Mouse (Mus musculus) adrenal gland, postnatal 36 days (tissue): ENCODE measurements around the gene B4galnt2. TPM values are rescaled to one million over a fixed set of nuclear protein-coding genes. Genes with fewer than 3 reads are reported as not detected.
A peak's percentile ranks its signal among the peaks of the same experiment; 100 is the strongest.
"Not testable (repeated sequence)": the region's sequence is repeated elsewhere in the genome, so short reads cannot be mapped to it uniquely, and the experiment has no call there.

Source experiments
- DNase-seq, 2 experiments: peaks; one replicate each; pipeline ENCODE4 v3.0.0; 2021; ENCODE audit warnings: mixed read lengths in 1 of 2
- total RNA-seq, 2 experiments: library from RNA; stranded (reverse); gene quantifications; 2 replicates each; pipeline ENCODE4 v1.2.3; 2021

B4galnt2 gene
- total RNA-seq, 2 experiments from 2014 or later = not detected

DNA sequence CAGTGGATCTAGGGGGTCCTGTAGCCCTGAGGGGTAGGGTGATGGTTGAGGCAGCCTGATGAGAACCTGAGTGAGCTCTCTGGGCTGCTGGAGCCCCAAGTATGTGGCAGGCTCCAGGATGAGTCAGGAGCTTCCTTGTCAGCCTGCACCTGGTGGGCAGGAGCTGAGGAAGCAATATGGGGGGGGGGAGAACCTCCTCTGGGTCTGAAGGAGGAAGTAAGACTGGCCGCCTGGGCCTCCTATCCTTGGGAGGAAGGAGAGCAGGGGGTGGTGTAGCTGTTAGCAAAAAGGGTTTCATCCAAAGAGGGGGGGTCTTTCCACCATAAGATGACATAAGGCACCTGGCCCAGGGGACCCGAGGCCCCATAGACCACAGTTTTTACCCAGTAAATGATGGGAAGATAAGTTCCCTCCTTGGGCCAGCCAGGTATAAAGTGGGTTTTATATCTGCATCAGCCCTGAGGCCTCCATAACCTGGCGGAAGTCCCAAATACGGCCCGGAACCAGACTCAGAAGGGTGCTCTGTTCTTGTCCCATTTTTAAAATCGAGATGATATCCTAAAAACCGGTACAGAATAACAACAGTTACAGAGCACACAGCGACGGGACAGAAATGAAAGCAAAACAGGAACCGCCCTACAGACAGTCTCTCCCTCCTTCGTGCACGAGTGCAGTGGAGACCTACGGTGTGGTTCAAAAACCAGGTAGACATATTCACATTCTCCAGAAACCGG is 18.1 kb downstream of the B4galnt2 start:
- DNase-seq = no peak

DNA sequence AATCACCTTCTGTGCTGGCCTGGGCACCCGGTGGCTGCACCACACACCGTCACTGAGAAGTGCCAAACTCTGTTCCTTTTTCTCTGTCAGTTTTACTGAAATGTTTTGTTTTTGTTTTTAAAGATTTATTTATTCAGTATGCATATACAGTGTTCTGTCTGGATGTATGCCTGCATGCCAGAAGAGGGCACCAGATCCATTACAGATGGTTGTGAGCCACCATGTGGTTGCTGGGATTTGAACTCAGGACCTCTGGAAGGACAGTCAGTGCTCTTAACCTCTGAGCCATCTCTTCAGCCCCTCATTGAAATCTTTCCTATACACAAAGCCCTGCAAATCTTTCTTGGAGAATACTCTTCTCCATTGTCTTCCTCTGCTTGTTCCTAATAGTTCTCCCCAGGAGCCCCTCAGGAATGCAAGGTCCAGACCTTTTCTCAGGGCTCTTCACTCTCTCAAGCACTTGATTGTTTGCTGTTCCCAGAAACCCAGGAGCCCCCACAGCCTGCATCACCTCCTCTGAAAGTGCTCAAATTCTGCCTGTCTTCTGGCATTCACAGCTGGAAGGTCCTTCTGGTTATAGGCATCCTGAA is 24.1 kb downstream of the B4galnt2 start:
- no peak for DNase-seq

DNA sequence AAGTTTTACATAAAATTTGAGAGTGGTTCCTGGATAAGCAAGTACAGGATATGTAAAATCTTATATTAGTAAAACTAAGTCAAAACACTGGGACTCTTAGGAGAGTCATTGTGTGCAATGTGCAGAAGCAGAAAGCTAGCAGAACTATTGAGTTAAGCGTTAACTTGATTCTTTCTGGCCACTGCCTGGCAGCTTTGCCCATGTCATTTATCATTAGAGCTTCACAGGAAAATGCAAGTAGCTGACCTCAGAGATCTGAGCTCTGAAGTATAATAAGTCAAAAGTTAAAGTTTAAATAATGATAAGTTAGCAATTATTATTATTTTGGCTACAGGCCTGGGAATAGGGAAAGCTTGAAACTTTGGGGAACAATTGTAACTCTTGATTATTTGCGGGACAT is 34.8 kb downstream of the B4galnt2 start:
- DNase-seq = not testable (repeated sequence)

DNA sequence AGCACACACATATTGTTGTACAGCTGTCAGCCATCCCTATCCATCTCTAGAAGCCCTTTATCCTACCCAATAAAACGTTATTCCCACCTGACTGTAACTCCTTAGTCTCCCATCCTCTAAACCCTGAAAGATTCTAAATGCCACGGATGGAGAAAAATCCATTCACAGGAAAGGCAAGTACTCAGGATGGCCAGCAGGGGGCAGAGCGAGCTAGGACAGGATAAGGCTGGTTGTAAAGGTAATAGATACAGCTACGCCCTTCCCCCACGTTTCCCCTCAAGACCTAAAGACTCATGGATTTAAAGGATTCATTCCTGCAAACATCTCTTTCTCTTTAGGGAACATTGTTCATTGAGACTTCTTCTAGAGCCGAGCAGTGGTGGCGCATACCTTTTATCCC is 38.4 kb downstream of the B4galnt2 start:
- DNase-seq = peak; percentile 65 to 83

DNA sequence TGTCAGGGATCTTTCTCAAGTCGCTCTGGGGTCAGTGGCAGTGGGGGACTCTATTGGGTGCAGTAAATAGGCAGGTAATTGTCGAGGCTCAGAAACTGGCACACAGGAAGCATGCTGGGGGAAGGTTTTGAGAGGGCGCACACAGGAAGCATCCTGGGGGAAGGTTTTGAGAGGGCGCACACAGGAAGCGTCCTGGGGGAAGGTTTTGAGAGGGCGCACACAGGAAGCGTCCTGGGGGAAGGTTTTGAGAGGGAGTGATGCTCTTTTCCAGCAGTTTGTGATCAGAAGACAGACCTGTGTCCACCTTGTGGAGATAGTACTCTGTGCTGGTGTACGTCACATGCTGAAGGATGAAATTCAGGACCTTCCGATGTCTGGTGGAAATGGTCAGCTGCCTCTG is 38.9 kb downstream of the B4galnt2 start:
- no peak for DNase-seq

DNA sequence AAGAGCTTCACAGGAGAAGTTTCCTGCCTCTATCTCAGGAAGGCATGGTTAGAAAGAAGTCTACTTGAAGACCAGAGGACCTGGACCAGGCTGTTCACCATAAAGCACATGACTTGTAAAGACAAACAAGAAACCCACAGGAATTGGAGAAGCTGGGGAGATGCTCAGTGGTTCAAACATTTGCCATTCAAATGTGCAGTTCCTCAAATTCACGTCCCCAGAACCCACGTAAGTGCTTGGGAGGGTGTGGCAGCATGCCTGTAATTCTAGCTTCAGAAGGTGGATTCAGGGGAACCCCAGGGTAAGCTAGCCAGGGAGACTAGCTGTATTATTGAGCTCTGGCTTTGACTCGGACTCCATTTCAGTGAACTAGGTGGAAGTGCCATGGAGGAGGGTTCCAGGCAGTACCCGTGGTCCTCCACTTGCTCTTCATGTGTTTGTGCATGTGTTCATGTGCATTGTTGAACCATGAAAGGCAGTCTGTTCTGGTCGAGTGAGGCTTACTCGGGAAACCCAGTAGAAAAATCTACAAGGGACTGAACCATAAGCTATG is 44.7 kb downstream of the B4galnt2 start:
- no peak for DNase-seq

DNA sequence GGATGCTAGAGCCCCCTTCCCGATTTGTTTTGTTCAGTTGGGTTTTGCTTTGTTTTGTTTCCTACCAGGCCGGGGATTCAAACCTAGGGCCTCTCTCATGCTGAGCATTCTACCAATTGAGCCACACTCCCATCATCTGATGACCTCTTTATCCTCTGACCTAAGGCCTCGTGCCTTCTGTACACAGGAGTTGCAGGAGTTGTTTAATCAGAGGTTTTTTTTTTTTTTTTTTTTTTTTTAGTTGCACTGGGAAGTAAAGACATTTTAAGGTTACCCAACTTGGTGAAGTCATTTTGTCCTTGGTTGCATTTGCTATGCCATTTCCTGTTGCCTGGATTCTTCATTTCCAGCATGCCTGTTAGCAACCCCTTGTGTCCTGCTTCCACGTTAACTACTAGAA is 45.2 kb downstream of the B4galnt2 start:
- no peak for DNase-seq

DNA sequence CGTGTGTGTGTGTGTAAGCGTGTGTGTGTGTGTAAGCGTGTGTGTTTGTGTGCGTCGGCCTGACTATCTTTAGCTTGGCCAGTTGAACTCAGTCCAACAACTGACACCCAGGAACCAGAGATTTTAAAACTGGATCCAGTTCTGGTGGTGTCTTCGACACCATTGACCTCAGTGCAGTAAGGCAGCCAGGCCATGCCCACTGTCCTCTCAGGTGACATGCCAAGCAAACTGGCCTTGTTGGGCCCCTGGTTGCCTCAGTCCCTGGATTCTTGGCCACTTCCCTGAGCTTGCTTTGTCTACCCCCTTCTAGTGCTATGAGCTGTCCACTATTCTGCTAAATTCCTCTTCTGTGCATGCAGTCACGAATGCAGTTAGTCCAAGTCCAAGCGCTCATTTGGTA is 53.3 kb downstream of the B4galnt2 start:
- DNase-seq = no peak

DNA sequence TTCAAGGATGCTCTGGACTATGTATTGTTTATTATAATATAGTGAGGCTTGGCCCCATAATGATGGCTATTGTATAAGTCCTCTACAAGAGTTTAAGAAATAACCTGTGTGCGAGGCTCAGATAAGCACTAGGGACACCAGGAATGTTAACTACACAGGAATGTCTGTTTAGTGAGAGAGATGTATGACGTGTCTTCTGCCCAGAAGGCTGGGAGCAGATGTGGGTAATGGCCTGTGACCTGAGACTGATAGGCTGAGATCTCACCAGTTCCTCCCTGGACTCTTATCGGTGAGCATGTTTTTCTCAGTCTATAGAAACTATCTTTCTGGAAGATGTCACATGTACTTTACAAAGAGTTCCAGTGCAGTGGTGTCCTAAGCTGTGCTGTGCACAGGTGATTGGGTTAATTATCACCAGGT is 54.6 kb downstream of the B4galnt2 start:
- DNase-seq = no peak

DNA sequence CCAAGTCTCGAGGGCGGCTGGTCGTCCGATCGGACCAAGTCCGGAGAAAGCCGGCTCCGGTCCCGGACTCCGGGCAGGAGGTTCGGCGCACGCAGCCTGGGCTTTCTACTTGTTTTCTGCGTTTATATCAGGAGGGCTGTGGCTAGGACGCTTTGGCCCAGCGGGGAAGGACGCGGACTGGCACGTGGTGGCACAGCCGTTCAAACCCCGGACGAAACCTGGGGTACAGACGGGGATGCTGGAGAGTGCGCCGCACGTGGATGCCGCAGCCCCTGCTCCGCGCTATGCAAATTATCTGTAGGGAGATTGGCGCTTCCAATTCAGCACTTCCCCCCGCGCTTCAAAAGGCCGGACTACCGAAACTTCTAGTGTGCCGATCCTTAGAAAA is 55.2 kb downstream of the B4galnt2 start:
- peak; percentile 78 for DNase-seq

DNA sequence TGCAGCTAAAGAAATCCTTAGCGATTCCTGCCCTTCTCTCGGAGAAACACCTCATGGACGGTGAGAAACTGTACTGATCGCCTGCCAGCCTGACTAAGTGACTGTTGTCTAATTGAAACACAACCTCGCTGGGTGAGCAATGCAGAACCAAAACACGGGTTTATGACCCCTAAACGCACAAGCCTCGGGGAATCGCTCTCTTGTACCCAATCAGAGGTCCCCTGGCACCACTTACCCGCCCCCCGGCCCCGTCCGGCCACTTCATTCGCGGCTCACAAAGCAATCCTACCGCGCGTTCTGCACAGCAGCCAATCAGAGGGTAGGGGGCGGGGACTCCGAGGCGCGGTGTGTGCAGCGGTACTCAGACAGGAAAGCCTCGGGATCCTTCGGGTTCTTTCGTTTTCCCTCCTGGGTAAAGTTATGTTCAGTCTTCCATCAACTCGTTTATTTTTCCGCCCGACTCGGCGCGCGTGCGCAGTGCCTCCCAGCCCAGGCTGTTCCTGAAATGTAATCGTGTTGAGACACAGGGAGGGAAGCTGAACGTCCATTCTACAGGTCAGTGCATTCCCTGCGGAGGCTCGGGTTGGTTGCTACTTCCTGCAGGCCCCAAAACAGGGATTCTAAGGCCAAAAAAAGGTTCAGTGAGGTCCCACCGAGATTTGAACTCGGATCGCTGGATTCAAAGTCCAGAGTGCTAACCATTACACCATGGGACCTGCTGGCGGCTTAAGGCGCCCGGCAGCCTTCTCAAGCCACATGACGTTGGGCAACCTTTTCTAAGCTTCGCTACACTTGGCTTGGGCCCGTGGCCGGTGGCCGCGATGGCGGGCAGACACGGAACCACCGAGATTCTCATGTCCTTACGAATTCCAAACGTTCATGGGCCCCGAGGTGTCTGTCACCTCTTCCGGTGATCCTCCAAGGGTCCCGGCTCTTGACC is 55.9 kb downstream of the B4galnt2 start:
- DNase-seq = peak; percentile 96 to 99

DNA sequence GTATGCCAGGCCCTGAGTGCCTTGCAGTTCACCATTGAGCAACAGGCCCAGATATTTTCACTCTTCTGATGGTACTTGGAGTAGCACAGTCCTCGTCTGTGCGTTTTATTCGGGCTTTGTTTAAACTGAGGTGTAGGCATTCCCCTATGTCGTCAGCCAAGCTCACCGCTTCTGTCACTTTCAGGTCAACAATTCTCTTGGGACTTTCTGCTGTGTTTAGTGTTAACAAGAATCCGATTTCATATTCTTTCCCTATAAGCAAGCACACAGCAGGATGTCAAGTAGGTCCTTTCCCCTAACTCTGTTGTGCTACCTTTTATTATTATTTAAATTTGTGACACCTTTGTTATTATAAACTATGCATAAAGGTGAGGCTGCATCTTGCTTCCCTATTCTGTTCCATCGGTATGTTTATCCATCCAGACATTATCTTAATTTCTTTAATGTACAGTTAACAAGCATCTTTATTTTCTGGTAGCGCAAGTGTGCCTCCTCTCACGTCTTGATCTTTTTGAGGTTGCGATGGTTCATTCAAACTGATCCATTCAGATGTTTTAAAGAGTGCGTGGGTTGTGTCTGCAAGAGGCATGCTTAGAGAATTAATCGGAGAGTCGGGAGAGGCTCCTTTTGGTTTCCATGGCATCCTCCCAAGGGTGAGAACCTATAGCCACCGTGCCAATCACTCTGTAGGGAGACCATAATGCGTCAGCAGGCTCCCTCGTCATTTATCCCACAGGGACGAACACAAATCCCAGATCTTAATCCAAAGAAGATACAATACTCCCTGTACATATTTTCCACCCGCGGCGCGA is 56.8 kb downstream of the B4galnt2 start:
- DNase-seq = no peak

DNA sequence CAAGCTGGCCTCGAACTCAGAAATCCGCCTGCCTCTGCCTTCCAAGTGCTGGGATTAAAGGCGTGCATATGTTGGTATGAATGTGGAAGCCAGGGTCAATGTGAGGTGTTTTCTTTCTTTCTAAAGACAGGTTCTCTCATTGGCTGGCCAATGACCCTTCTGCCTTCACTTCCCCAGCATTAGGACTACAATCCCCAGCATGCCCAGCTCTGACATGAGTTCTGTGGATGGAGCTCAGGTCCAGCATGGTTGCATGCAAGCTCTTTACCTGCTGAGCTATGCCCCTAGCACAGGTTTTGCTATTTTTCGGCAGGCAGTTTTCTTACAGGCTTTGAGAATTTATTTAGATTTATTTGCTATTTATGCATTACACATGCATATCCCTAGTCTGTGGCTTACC is 57.4 kb downstream of the B4galnt2 start:
- no peak for DNase-seq

DNA sequence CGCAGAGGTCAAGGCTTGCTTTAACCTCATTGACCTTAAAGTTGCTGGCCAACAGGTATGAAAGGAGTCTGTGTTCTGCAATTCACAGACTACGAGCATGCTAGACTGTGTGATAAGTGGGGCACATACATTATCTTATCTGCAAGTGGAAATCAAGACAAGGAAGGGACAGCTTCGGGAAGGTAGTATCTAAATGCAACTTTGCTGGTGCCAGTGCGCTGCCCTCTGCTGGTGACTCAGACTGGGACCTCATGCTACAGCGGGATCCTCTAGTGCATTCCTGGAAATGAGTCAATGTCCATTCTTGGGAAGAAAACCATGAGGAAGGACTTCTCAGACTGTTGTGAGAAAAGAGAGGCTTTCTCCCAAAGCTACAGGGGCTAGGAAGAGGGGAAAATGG is 61.0 kb downstream of the B4galnt2 start:
- peak; percentile 80 to 89 for DNase-seq

DNA sequence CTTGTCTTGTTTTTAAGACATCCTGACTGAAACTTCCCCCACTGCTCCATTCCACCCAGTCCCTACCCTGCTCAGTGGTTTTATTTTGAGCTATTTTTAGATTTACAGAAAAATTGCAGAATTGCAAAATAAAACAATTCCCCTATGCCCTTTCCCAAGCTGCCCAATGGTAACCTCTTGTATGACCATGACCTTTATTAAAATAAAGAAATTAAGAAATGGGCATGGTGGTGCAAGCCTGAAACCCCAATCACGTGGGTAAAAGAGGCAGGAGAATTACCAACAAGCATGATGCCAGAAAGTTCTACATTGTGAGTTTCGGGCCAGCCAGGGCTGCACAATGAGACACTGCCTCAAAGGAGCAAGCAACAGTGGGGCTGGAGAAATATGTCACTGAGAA is 63.8 kb downstream of the B4galnt2 start:
- no peak for DNase-seq

DNA sequence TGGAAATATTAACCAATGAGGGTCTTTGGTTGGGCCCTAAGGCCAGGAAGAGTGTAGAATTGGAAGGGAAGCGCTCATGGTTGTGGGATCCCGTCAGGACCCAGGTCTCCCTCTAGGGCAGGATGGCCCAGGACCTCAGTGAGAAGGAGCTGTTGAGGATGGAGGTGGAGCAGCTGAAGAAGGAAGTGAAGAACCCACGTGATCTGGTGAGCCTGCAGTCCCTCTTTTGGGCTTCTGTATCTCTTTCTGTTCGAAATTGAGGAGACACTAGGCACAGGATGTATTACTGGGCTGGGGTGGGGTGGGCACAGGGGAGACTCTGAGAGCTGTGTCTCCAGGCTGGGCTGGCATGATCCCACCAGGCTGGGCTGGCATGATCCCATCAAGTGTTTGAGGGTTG is 69.8 kb downstream of the B4galnt2 start:
- no peak for DNase-seq

DNA sequence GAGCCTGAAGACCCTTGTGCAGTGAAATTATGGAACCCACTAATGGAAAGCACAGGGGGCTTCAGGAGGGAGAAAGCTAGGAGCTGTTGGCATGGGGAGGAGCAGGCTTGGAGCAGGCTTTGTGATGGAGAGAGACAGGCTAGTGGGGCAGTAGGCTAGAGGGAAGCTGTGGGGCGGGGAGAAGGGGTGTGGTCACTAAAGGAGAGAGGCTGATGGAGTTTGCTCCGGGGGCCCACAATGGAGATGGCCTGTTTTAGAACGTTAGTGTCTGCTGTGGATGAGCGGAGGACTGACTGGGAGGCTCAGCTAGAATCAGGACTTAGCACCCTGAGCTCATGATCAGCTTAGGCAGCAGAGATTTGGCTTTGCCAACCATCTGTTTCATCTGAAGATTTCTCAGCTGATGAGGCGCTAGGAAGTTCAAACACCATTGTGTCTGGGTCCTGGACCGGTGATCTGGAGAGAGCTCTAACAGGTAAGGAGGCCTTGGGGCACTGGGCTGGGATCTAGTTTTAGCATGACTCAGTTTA is 71.2 kb downstream of the B4galnt2 start:
- peak in 1 of 2 experiments; percentile 35 for DNase-seq

DNA sequence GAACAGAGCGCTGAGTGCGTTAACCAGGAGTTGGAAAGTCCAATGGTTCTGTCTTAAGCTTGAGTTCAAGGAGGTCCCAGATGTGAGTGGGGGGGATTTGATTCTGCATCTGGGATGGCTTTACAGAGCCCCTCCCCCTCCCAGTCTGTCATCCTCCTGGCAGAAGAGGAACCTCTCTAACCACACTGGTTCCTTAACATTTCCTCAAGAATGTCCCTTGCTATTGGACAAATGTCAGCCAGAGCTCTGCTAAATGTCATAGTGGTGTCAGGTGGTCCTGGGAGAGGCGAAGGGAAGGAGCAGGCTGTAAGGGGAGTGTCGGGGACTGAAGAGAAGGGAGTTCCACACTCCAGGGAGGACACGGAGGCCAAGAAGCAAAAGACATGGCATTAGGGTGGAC is 71.7 kb downstream of the B4galnt2 start:
- peak in 1 of 2 experiments; percentile 42 for DNase-seq

DNA sequence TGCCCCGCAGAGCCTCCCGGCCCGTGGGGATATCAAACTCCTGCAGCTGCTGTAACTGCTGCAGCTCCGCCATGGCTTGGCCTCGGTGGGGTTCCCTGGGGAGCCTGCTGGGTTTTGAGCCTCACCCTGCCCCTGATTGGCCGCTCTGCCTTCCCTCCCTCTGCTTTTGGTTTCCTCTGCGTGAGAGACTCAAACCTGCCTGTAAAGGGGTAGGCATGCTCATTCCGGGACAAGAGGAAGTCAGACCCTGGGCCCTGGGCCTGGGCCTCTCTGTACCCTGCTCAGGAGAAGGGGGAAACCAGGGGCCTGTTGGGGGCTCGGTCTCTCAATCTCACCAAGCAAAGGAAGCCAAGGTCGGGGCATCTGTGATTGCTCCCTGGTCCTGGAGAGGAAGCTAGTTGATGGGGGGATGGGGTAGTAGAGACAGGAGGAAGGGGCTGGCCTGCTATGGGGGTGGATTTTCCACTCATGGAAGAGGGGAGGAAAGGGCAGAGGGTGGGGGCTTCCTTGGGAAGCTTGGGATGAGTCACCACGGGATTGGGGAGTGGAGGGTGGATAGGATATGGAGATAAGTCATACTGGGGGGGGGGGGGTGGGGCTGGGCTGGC is 72.5 kb downstream of the B4galnt2 start, which contains the start of gene Abi3:
Abi3 (minus strand) TSS at position 403 of the 608 bp plus-strand sequence.
- DNase-seq = peak in 1 of 2 experiments; percentile 65

DNA sequence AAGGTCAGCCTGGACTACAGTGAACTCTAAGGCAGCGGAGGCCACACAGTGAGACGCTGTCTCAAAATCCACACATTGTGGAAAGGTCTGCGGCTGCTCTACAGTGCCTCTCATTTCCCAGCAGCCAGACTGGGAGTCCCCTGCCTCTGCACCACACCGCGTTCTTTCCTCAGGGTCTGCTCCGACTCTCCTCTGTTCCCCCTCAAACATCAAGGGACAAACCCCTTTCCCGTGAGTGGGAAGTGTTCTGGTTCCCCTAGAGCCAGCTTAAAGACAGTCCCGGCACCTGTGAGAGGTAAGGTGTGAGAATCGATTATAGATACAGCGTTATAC is 73.2 kb downstream of the B4galnt2 start:
- DNase-seq = no peak
